12 mouse cellular contexts compared by ENCODE assay signal in genomic region chr5:65086522-65086921, GRCm38 (mm10). TPM values are rescaled to one million over a fixed set of nuclear protein-coding genes. Genes with fewer than 3 reads are reported as not detected.
DNase-seq lines count a peak whose midpoint lies in the region; ATAC-seq and TF ChIP-seq lines count a peak whose summit lies in the region.
"Had no signal": no experiment of that assay in that cellular context is flagged by ENCODE, and none has a peak within 500 bp of the region (broad histone marks: within the 10 kb centered on the region; RNA-seq: fewer than 3 reads in every experiment).

No protein-coding gene starts in this region.

- no peak overlapping the region for H3K9ac ChIP-seq in midbrain, embryonic 11.5 days (ENCODE audit: low read length)
- no peak overlapping the region for H3K9ac ChIP-seq in midbrain, postnatal 0 days (replicated peaks; ENCODE audit: low read length, poor library complexity, severe bottlenecking)

- no peaks in the 10 kb centered on the region for H3K36me3 ChIP-seq in midbrain, embryonic 11.5 days (ENCODE audit: control insufficient read depth, insufficient read depth, low read length)
- no peaks in the 10 kb centered on the region for H3K36me3 ChIP-seq in midbrain, postnatal 0 days (ENCODE audit: insufficient read depth, low read length)
- H3K36me3 ChIP-seq in myocyte (ENCODE audit: control insufficient read depth, insufficient read depth): no peaks in the 10 kb centered on the region
- H3K36me3 ChIP-seq: forebrain, embryonic 10.5 days had no signal

- H3K4me3 ChIP-seq in midbrain, embryonic 11.5 days (ENCODE audit: low read depth, low read length): no peak overlapping the region
- no peak overlapping the region for H3K4me3 ChIP-seq in midbrain, postnatal 0 days (ENCODE audit: low read depth, low read length)
- no peak overlapping the region for H3K4me3 ChIP-seq in myocyte
- H3K4me3 ChIP-seq: forebrain, embryonic 10.5 days had no signal

- TF ChIP-seq CTCF in midbrain, postnatal 0 days (IDR thresholded peaks at IDR 0.05): no peak

- H3K9me3 ChIP-seq in midbrain, embryonic 11.5 days (ENCODE audit: control insufficient read depth, low read length): no peaks in the 10 kb centered on the region
- H3K9me3 ChIP-seq in midbrain, postnatal 0 days (ENCODE audit: low read length): no peaks in the 10 kb centered on the region
- H3K9me3 ChIP-seq: forebrain, embryonic 10.5 days had no signal

- DNase-seq in midbrain, embryonic 11.5 days (ENCODE audit: low spot score, missing footprints): peak; percentile 35
- no peak for DNase-seq in midbrain, postnatal 0 days (ENCODE audit: low spot score)
- DNase-seq in adrenal gland, postnatal 14 days: peak; percentile 80
- DNase-seq in heart, postnatal 10 days: peak; percentile 61 to 63
- DNase-seq in neural tube, embryonic 10.5 days (ENCODE audit: extremely low spot score, low spot score): no peak
- no peak for DNase-seq in thymus, postnatal 0 days (ENCODE audit: low spot score)
- DNase-seq in embryo, embryonic 10.5 days (ENCODE audit: low spot score): no peak
- DNase-seq: cerebellum, adult 11 months; liver had no signal

- H3K27me3 ChIP-seq in midbrain, embryonic 11.5 days (ENCODE audit: control insufficient read depth, insufficient read depth, low read length): no peaks in the 10 kb centered on the region
- H3K27me3 ChIP-seq in midbrain, postnatal 0 days (ENCODE audit: insufficient read depth, low read length): no peaks in the 10 kb centered on the region
- H3K27me3 ChIP-seq in myocyte (ENCODE audit: control insufficient read depth, insufficient read depth, insufficient read length): no peaks in the 10 kb centered on the region

- intact Hi-C loops in heart, postnatal 10 days (cut with DNase I): no loop called here

- no peak overlapping the region for H3ac ChIP-seq in myocyte (ENCODE audit: control insufficient read depth, insufficient read length)

- TF ChIP-seq POLR2A in myocyte (IDR thresholded peaks at IDR 0.05; ENCODE audit: insufficient read length, low read depth): no peak

- no peak overlapping the region for H3K4me2 ChIP-seq in midbrain, embryonic 11.5 days
- H3K4me2 ChIP-seq in midbrain, postnatal 0 days (ENCODE audit: low read depth, low read length, poor library complexity, severe bottlenecking): no peak overlapping the region
- peak overlapping the region; percentile 55 for H3K4me2 ChIP-seq in myocyte (ENCODE audit: low read depth)

- H3K79me2 ChIP-seq in myocyte (ENCODE audit: control insufficient read depth, insufficient read depth): no peaks in the 10 kb centered on the region

- ATAC-seq in midbrain, embryonic 11.5 days (ENCODE audit: low FRiP score): no peak
- no peak for ATAC-seq in midbrain, postnatal 0 days (ENCODE audit: low FRiP score)

- WGBS in midbrain, embryonic 11.5 days: 90% methylated on average over 6 of the region's 6 CpGs
- 87% methylated on average over 6 of the region's 6 CpGs for WGBS in midbrain, postnatal 0 days

- H3K27ac ChIP-seq in midbrain, embryonic 11.5 days (ENCODE audit: low read depth, low read length): no peak overlapping the region
- no peak overlapping the region for H3K27ac ChIP-seq in midbrain, postnatal 0 days (ENCODE audit: low read depth, low read length)
- H3K27ac ChIP-seq: forebrain, embryonic 10.5 days; kidney, postnatal 0 days had no signal

- no peaks in the 10 kb centered on the region for H3K4me1 ChIP-seq in midbrain, embryonic 11.5 days (ENCODE audit: control insufficient read depth, insufficient read depth, low read length)
- H3K4me1 ChIP-seq in midbrain, postnatal 0 days (ENCODE audit: insufficient read depth, low read length): no peaks in the 10 kb centered on the region; the same call in 1 of the 2 replicates
- H3K4me1 ChIP-seq: forebrain, embryonic 10.5 days had no signal

TF ChIP-seq in myocyte, 11 proteins besides CTCF, POLR2A, EP300 and RAD21:
- TF ChIP-seq SRF (IDR thresholded peaks at IDR 0.05; ENCODE audit: control insufficient read depth, insufficient read length, low read depth): no peak
- no peak for TF ChIP-seq USF1 (IDR thresholded peaks at IDR 0.05; ENCODE audit: low read depth)
- TF ChIP-seq TCF12 (IDR thresholded peaks at IDR 0.05; ENCODE audit: insufficient read depth, poor library complexity, severe bottlenecking): no peak
- TF ChIP-seq REST (IDR thresholded peaks at IDR 0.05; ENCODE audit: insufficient read depth, insufficient read length): no peak
- no peak for TF ChIP-seq CEBPB (IDR thresholded peaks at IDR 0.05; ENCODE audit: insufficient read depth, poor library complexity, severe bottlenecking)
TF ChIP-seq in myocyte: peak in this region for 0.

RNA-seq across cellular contexts. Expression of gene Tmem156, which starts 5.4 kb away (rescaled TPM):
- 0.19 TPM in 1 of 2 replicates, not detected in the other for polyA plus RNA-seq in midbrain, embryonic 11.5 days (2014; fragmentation: Nextera tagmentation; extraction: Ambion mirVana)
- not detected in 2 replicates for total RNA-seq in midbrain, postnatal 0 days (2014; rRNA removed)
- polyA plus RNA-seq in midbrain, postnatal 0 days (2015; fragmentation: Nextera tagmentation; extraction: Ambion mirVana): 0.11 and 0.23 TPM in 2 replicates
- total RNA-seq in adrenal gland, postnatal 14 days (2021): 0.44 and 2.0 TPM in 2 replicates
- total RNA-seq in heart, postnatal 10 days (2021): under 1 TPM in 1 of 2 experiments, not detected in 1; 0.29 TPM
- 0.61 TPM for polyA plus RNA-seq in myocyte (2012; fragmentation: generic; extraction: Trizol)
- 8.5 and 11.4 TPM in 2 replicates for polyA plus RNA-seq in thymus, postnatal 0 days (2015; fragmentation: Nextera tagmentation; extraction: Ambion mirVana)
- polyA plus RNA-seq: forebrain, embryonic 10.5 days had no signal

RNA-seq across cellular contexts. Expression of gene Klhl5, which starts 20.8 kb away (rescaled TPM):
- 18.7 and 20.6 TPM in 2 replicates for polyA plus RNA-seq in midbrain, embryonic 11.5 days (2014; fragmentation: Nextera tagmentation; extraction: Ambion mirVana)
- 62.1 and 64.4 TPM in 2 replicates for total RNA-seq in midbrain, postnatal 0 days (2014; rRNA removed)
- 56.6 and 61.2 TPM in 2 replicates for polyA plus RNA-seq in midbrain, postnatal 0 days (2015; fragmentation: Nextera tagmentation; extraction: Ambion mirVana)
- total RNA-seq in adrenal gland, postnatal 14 days (2021): 46.2 and 53.2 TPM in 2 replicates
- total RNA-seq in heart, postnatal 10 days (2021): 10 to 100 TPM; 20.8 to 21.1 TPM
- 25.1 TPM for polyA plus RNA-seq in myocyte (2012; fragmentation: generic; extraction: Trizol)
- polyA plus RNA-seq in thymus, postnatal 0 days (2015; fragmentation: Nextera tagmentation; extraction: Ambion mirVana): 9.6 and 10.1 TPM in 2 replicates

Comparison
In these comparisons a context has a peak if more than half of its experiments do, and no peak if none do; other contexts are left out.
1. DNase-seq: peak in midbrain, embryonic 11.5 days (single experiment), adrenal gland, postnatal 14 days (single experiment) and heart, postnatal 10 days (2 of 2); none in midbrain, postnatal 0 days (single experiment), neural tube, embryonic 10.5 days (single experiment), thymus, postnatal 0 days (single experiment) and embryo, embryonic 10.5 days (single experiment).